Comparison of ENCODE assay signal across 17 mouse cellular contexts in the genomic region with DNA sequence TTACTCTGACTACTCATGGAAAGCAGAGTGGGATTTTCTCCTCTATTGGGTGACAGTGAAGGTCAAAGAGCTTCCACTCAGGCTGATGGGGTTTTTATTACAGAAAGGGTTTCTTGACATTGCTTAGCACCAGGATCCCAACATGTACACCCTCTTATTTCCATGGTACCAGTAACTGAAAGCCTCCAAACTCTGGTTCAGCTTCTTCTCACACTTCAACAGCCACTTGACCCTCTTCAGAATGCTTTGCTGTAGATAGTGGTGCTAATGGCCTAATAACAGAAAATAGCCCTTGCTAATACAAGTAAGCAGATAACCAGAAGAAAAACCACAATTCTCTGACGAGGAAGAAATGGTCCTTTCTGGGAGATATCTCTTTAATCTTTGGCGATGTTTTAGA.
"Had no signal": no experiment of that assay in that cellular context is flagged by ENCODE, and none has a peak within 500 bp of the region (broad histone marks: within the 10 kb centered on the region; RNA-seq: fewer than 3 reads in every experiment).

No protein-coding gene starts in this region.

- ATAC-seq: midbrain, embryonic 16.5 days had no signal

- DNase-seq: kidney, postnatal 14 days; lung, embryonic 14.5 days; lung, postnatal 10 days; retina, postnatal 1 day; right cerebral cortex, postnatal 4 days; spleen, adult 18-20 months; thymus, adult 18-20 months; thymus, postnatal 14 days had no signal

- H3K4me3 ChIP-seq: left cerebral cortex, adult 2 months; limb, embryonic 10.5 days; liver, embryonic 15.5 days; megakaryocyte, embryonic 14.5 days; neural tube, embryonic 13.5 days had no signal

- H3K4me1 ChIP-seq: limb, embryonic 10.5 days; liver, embryonic 15.5 days; megakaryocyte, embryonic 14.5 days; neural tube, embryonic 13.5 days had no signal

- H3K9ac ChIP-seq: liver, embryonic 15.5 days; lung, embryonic 14.5 days; neural tube, embryonic 13.5 days had no signal

- H3K27ac ChIP-seq: left cerebral cortex, adult 2 months; limb, embryonic 10.5 days; liver, embryonic 15.5 days; macrophage; neural tube, embryonic 13.5 days had no signal

- H3K27me3 ChIP-seq: liver, embryonic 15.5 days; megakaryocyte, embryonic 14.5 days; neural tube, embryonic 13.5 days had no signal

- H3K9me3 ChIP-seq: limb, embryonic 10.5 days; liver, embryonic 15.5 days; megakaryocyte, embryonic 14.5 days; neural tube, embryonic 13.5 days had no signal

- H3K36me3 ChIP-seq: limb, embryonic 10.5 days; liver, embryonic 15.5 days; neural tube, embryonic 13.5 days had no signal

- H3K4me2 ChIP-seq: liver, embryonic 11.5 days; liver, embryonic 15.5 days; lung, embryonic 14.5 days; midbrain, embryonic 11.5 days; neural tube, embryonic 13.5 days had no signal
